ENCODE assay signal across 16 mouse cellular contexts in the genomic region with DNA sequence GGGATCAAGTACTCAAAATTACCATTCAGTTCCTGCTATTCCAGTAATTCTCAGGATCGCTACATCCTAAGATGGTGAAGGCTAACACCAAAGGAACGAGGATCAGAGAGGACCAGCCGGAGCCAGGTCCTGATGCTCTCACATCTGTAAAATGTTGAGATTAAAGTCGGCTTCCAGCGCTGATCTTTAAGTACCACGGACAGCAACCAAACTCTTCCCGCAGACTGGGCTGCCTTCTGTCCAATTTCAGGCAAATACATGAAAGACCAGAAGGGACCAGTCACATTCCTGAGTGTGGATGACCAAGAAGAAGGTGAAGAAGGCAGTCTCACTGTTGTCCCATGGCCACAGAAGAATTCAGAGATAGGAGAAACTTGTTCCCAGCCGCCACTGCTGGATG.
DNase-seq lines count a peak whose midpoint lies in the region; ATAC-seq and TF ChIP-seq lines count a peak whose summit lies in the region.
"Had no signal": no experiment of that assay in that cellular context is flagged by ENCODE, and none has a peak within 500 bp of the region (broad histone marks: within the 10 kb centered on the region; RNA-seq: fewer than 3 reads in every experiment).

No protein-coding gene starts in this region.

- peaks cover 13% of the 10 kb centered on the region for H3K27me3 ChIP-seq in heart, postnatal 0 days (ENCODE audit: control insufficient read depth, insufficient read depth, low read length)
- peaks cover 14% of the 10 kb centered on the region; the same call in 1 of the 2 replicates for H3K27me3 ChIP-seq in heart, embryonic 12.5 days (replicated peaks)
- no peaks in the 10 kb centered on the region for H3K27me3 ChIP-seq in limb, embryonic 14.5 days (ENCODE audit: control insufficient read depth, insufficient read depth, low read length)
- H3K27me3 ChIP-seq: liver, embryonic 13.5 days had no signal

- 21% methylated on average over 8 of the region's 8 CpGs for WGBS in heart, postnatal 0 days
- WGBS in heart, embryonic 12.5 days: 22% methylated on average over 8 of the region's 8 CpGs
- WGBS in lung, adult 2 months: 29% methylated on average over 8 of the region's 8 CpGs
- WGBS in limb, embryonic 14.5 days: 21% methylated on average over 8 of the region's 8 CpGs

- H3K4me3 ChIP-seq in heart, postnatal 0 days (ENCODE audit: low read depth, low read length): no peak overlapping the region
- no peak overlapping the region for H3K4me3 ChIP-seq in heart, embryonic 12.5 days
- no peak overlapping the region for H3K4me3 ChIP-seq in lung, adult 2 months (replicated peaks; ENCODE audit: extremely low read depth, low read depth, low read length)
- no peak overlapping the region for H3K4me3 ChIP-seq in limb, embryonic 14.5 days (replicated peaks; ENCODE audit: low read length)
- H3K4me3 ChIP-seq: left cerebral cortex, adult 2 months; liver, embryonic 13.5 days; midbrain, embryonic 12.5 days; neural tube, embryonic 13.5 days had no signal

- no peaks in the 10 kb centered on the region for H3K36me3 ChIP-seq in heart, postnatal 0 days (replicated peaks; ENCODE audit: control insufficient read depth, insufficient read depth, low read length)
- no peaks in the 10 kb centered on the region for H3K36me3 ChIP-seq in heart, embryonic 12.5 days
- no peaks in the 10 kb centered on the region for H3K36me3 ChIP-seq in limb, embryonic 14.5 days (ENCODE audit: control insufficient read depth, insufficient read depth, low read length)
- H3K36me3 ChIP-seq: liver, embryonic 13.5 days; midbrain, embryonic 12.5 days; neural tube, embryonic 13.5 days had no signal

- no peak overlapping the region for H3K27ac ChIP-seq in heart, postnatal 0 days (ENCODE audit: low read depth)
- H3K27ac ChIP-seq in heart, embryonic 12.5 days (ENCODE audit: poor library complexity, severe bottlenecking): no peak overlapping the region
- H3K27ac ChIP-seq in limb, embryonic 14.5 days (replicated peaks; ENCODE audit: low read depth, low read length): no peak overlapping the region
- H3K27ac ChIP-seq: left cerebral cortex, adult 2 months; liver, embryonic 13.5 days; midbrain, embryonic 12.5 days; neural tube, embryonic 13.5 days had no signal

- H3K9me3 ChIP-seq in heart, postnatal 0 days (replicated peaks; ENCODE audit: control insufficient read depth, low read length): no peaks in the 10 kb centered on the region
- H3K9me3 ChIP-seq in heart, embryonic 12.5 days (replicated peaks): no peaks in the 10 kb centered on the region
- H3K9me3 ChIP-seq in limb, embryonic 14.5 days (ENCODE audit: control insufficient read depth, low read length): no peaks in the 10 kb centered on the region
- H3K9me3 ChIP-seq: liver, embryonic 13.5 days; midbrain, embryonic 12.5 days; neural tube, embryonic 13.5 days had no signal

- no peak for TF ChIP-seq CTCF in heart, postnatal 0 days (IDR thresholded peaks at IDR 0.05; ENCODE audit: low read depth)
- TF ChIP-seq CTCF in lung, adult 2 months (IDR thresholded peaks at IDR 0.05; ENCODE audit: insufficient read depth, low read length): no peak

- ATAC-seq in heart, postnatal 0 days (ENCODE audit: insufficient read depth, low read depth): no peak
- ATAC-seq in heart, embryonic 12.5 days (ENCODE audit: insufficient number of reproducible peaks, low FRiP score): no peak
- no peak for ATAC-seq in limb, embryonic 14.5 days (ENCODE audit: low FRiP score, low read depth)

- TF ChIP-seq EP300 in heart, postnatal 0 days (IDR thresholded peaks at IDR 0.05; ENCODE audit: low read depth): no peak

- no peak for TF ChIP-seq POLR2A in lung, adult 2 months (IDR thresholded peaks at IDR 0.05; ENCODE audit: borderline replicate concordance, extremely low read depth, low read depth, low read length)
- no peak for TF ChIP-seq POLR2A in limb, embryonic 14.5 days (IDR thresholded peaks at IDR 0.05; ENCODE audit: borderline replicate concordance, extremely low read depth, insufficient read depth, insufficient read length)

- no peaks in the 10 kb centered on the region for H3K4me1 ChIP-seq in heart, postnatal 0 days (ENCODE audit: control insufficient read depth, insufficient read depth)
- no peaks in the 10 kb centered on the region for H3K4me1 ChIP-seq in heart, embryonic 12.5 days (replicated peaks)
- H3K4me1 ChIP-seq in lung, adult 2 months (ENCODE audit: control insufficient read depth, insufficient read depth, low read length): no peaks in the 10 kb centered on the region
- H3K4me1 ChIP-seq in limb, embryonic 14.5 days (ENCODE audit: control insufficient read depth, insufficient read depth, low read length): no peaks in the 10 kb centered on the region
- H3K4me1 ChIP-seq: liver, embryonic 13.5 days; midbrain, embryonic 12.5 days had no signal

- H3K4me2 ChIP-seq in heart, postnatal 0 days (ENCODE audit: low read depth, low read length): no peak overlapping the region
- H3K4me2 ChIP-seq in heart, embryonic 12.5 days: no peak overlapping the region
- no peak overlapping the region for H3K4me2 ChIP-seq in limb, embryonic 14.5 days (replicated peaks; ENCODE audit: low read depth, low read length, severe bottlenecking)
- H3K4me2 ChIP-seq: liver, embryonic 13.5 days; midbrain, embryonic 12.5 days; neural tube, embryonic 13.5 days had no signal

- peak; percentile 28 for DNase-seq in heart, postnatal 0 days (ENCODE audit: low spot score)
- DNase-seq in lung, postnatal 14 days: peak; percentile 3
- no peak for DNase-seq in lung, adult 2 months
- peak; percentile 1 for DNase-seq in c-Kit-positive CD71-positive TER-119-positive erythroid progenitor cells, embryonic 14.5 days (ENCODE audit: low spot score)
- peak; percentile 71 for DNase-seq in limb, embryonic 14.5 days (ENCODE audit: low spot score)
- DNase-seq in layer of hippocampus, postnatal 36 days: no peak
- DNase-seq in thymus, postnatal 10 days (ENCODE audit: low spot score in 2 of 2): no peak
- DNase-seq: B cell, adult 2 months; cerebellum, postnatal 10 days; gastrocnemius, postnatal 10 days; kidney, adult 9 months; liver, embryonic 13.5 days had no signal

- no peak overlapping the region for H3K9ac ChIP-seq in heart, postnatal 0 days (replicated peaks; ENCODE audit: low read depth, low read length)
- no peak overlapping the region for H3K9ac ChIP-seq in heart, embryonic 12.5 days
- no peak overlapping the region for H3K9ac ChIP-seq in limb, embryonic 14.5 days (ENCODE audit: low read depth, low read length, severe bottlenecking)
- H3K9ac ChIP-seq: liver, embryonic 13.5 days; midbrain, embryonic 12.5 days; neural tube, embryonic 13.5 days had no signal

Comparison
In these comparisons a context has a peak if more than half of its experiments do, and no peak if none do; other contexts are left out.
1. DNase-seq: peak in heart, postnatal 0 days (single experiment), lung, postnatal 14 days (single experiment), c-Kit-positive CD71-positive TER-119-positive erythroid progenitor cells, embryonic 14.5 days (single experiment) and limb, embryonic 14.5 days (single experiment); none in lung, adult 2 months (single experiment), layer of hippocampus, postnatal 36 days (0 of 2) and thymus, postnatal 10 days (0 of 2).